Mouse (Mus musculus) spleen, postnatal 36 days (tissue): ENCODE data around the gene Ccdc124.
A peak's percentile ranks its signal among the peaks of the same experiment; 100 is the strongest.
"Not testable (repeated sequence)": the region's sequence is repeated elsewhere in the genome, so short reads cannot be mapped to it uniquely, and the experiment has no call there.

Experiments
- DNase-seq, 2 experiments: peaks; one replicate each; pipeline ENCODE4 v3.0.0; 2022; ENCODE audit warnings: low spot score in 2 of 2, mixed read lengths in 1 of 2

Ccdc124 gene

GRCm38 (mm10) chr8:70895571-70896259, 22.0 kb upstream of the Ccdc124 start:
- not testable (repeated sequence) for DNase-seq

GRCm38 (mm10) chr8:70894771-70895545, 21.2 kb upstream of the Ccdc124 start:
- DNase-seq = no peak

GRCm38 (mm10) chr8:70894385-70894720, 20.6 kb upstream of the Ccdc124 start:
- DNase-seq = no peak

GRCm38 (mm10) chr8:70893656-70894384, 20.1 kb upstream of the Ccdc124 start:
- DNase-seq = peak; percentile 63 to 75

GRCm38 (mm10) chr8:70892896-70893655, 19.3 kb upstream of the Ccdc124 start:
- no peak for DNase-seq

- DNase-seq = no peak
Observed at GRCm38 (mm10) chr8:70892022-70892895, 18.5 kb upstream of the Ccdc124 start, which contains the start of gene Slc5a5. TSS of gene Slc5a5 (minus strand) at chr8:70892757.

- DNase-seq = no peak
Observed at GRCm38 (mm10) chr8:70891356-70891755, 17.6 kb upstream of the Ccdc124 start.

GRCm38 (mm10) chr8:70890656-70891055, 16.9 kb upstream of the Ccdc124 start:
- no peak for DNase-seq

- DNase-seq = no peak
Observed at GRCm38 (mm10) chr8:70887669-70888068, 13.9 kb upstream of the Ccdc124 start.

GRCm38 (mm10) chr8:70885612-70886011, 11.9 kb upstream of the Ccdc124 start:
- no peak for DNase-seq

- DNase-seq = no peak
Observed at GRCm38 (mm10) chr8:70884683-70885082, 10.9 kb upstream of the Ccdc124 start.

- DNase-seq = no peak
Observed at GRCm38 (mm10) chr8:70884186-70884585, 10.5 kb upstream of the Ccdc124 start.

- DNase-seq = no peak
Observed at GRCm38 (mm10) chr8:70880546-70880945, 6.8 kb upstream of the Ccdc124 start.

GRCm38 (mm10) chr8:70880126-70880525, 6.4 kb upstream of the Ccdc124 start:
- DNase-seq = no peak

- no peak for DNase-seq
Observed at GRCm38 (mm10) chr8:70879500-70879899, 5.8 kb upstream of the Ccdc124 start.

GRCm38 (mm10) chr8:70878178-70878577, 4.4 kb upstream of the Ccdc124 start:
- no peak for DNase-seq

- DNase-seq = no peak
Observed at GRCm38 (mm10) chr8:70876382-70876781, 2.6 kb upstream of the Ccdc124 start.

GRCm38 (mm10) chr8:70874441-70874840, 706 bp upstream of the Ccdc124 start:
- no peak for DNase-seq

- no peak for DNase-seq
Observed at GRCm38 (mm10) chr8:70872643-70873363, 932 bp downstream of the Ccdc124 start.

GRCm38 (mm10) chr8:70871195-70871807, 2.4 kb downstream of the Ccdc124 start:
- no peak for DNase-seq
